Mouse (Mus musculus): ENCODE results near the gene Gm37240. TPM values are rescaled to one million over a fixed set of nuclear protein-coding genes. Genes with fewer than 3 reads are reported as not detected.

The Gm37240 gene
- polyA plus RNA-seq, 1 experiment from 2014 or later = 3.3 TPM

- peak overlapping the region; percentile 37 for H3K27ac ChIP-seq (ENCODE audit: low read depth, low read length)
- WGBS = 27% methylated on average over 8 of the region's 8 CpGs
Measured at GRCm38 (mm10) chr3:84774246-84775066, 1112.9 kb downstream of the Gm37240 start.

GRCm38 (mm10) chr3:84771980-84772379 lies 1115.3 kb downstream of the Gm37240 start:
- H3K27me3 ChIP-seq (replicated peaks; ENCODE audit: control insufficient read depth, insufficient read depth, low read length) = no peaks in the 10 kb centered on the region
- H3K27ac ChIP-seq (ENCODE audit: low read depth, low read length) = no peak overlapping the region
- no peak overlapping the region for H3K4me3 ChIP-seq (ENCODE audit: low read depth, low read length)
- no peaks in the 10 kb centered on the region for H3K36me3 ChIP-seq (ENCODE audit: control insufficient read depth, insufficient read depth)
- H3K4me1 ChIP-seq (replicated peaks; ENCODE audit: control insufficient read depth, insufficient read depth, low read length) = no peaks in the 10 kb centered on the region
- no peak overlapping the region for H3K4me2 ChIP-seq (replicated peaks; ENCODE audit: low read depth)
- no peak overlapping the region for H3K9ac ChIP-seq (ENCODE audit: low read depth, low read length)
- no peak for ATAC-seq
- TF ChIP-seq CTCF (IDR thresholded peaks at IDR 0.05; ENCODE audit: low read depth) = no peak
- H3K9me3 ChIP-seq (ENCODE audit: control insufficient read depth) = no peaks in the 10 kb centered on the region
- 38% methylated on average over 2 of the region's 2 CpGs for WGBS

More at GRCm38 (mm10) chr3:84774246-84775066, 1112.9 kb downstream of the Gm37240 start:
- Histone ChIP-seq H3K4me3 (ENCODE audit: low read depth, low read length) (no peak overlapping the region), H3K9ac (ENCODE audit: low read depth, low read length) (no peak overlapping the region), H3K9me3 (ENCODE audit: control insufficient read depth) (no peaks in the 10 kb centered on the region), H3K4me1 (replicated peaks; ENCODE audit: control insufficient read depth, insufficient read depth, low read length) (no peaks in the 10 kb centered on the region), H3K27me3 (replicated peaks; ENCODE audit: control insufficient read depth, insufficient read depth, low read length) (no peaks in the 10 kb centered on the region), H3K4me2 (replicated peaks; ENCODE audit: low read depth) (peak overlapping the region; percentile 10; the same call in 1 of the 2 replicates), H3K36me3 (ENCODE audit: control insufficient read depth, insufficient read depth) (no peaks in the 10 kb centered on the region)
- ATAC-seq = peak; percentile 83
- TF ChIP-seq CTCF (IDR thresholded peaks at IDR 0.05; ENCODE audit: low read depth) = no peak

- no peaks in the 10 kb centered on the region for H3K36me3 ChIP-seq (ENCODE audit: control insufficient read depth, insufficient read depth)
- no peak overlapping the region for H3K4me2 ChIP-seq (replicated peaks; ENCODE audit: low read depth)
- H3K4me1 ChIP-seq (replicated peaks; ENCODE audit: control insufficient read depth, insufficient read depth, low read length) = no peaks in the 10 kb centered on the region
- no peak overlapping the region for H3K27ac ChIP-seq (ENCODE audit: low read depth, low read length)
- no peak overlapping the region for H3K9ac ChIP-seq (ENCODE audit: low read depth, low read length)
- 87% methylated on average over 6 of the region's 6 CpGs for WGBS
- ATAC-seq = no peak
- H3K9me3 ChIP-seq (ENCODE audit: control insufficient read depth) = no peaks in the 10 kb centered on the region
- no peak overlapping the region for H3K4me3 ChIP-seq (ENCODE audit: low read depth, low read length)
- H3K27me3 ChIP-seq (replicated peaks; ENCODE audit: control insufficient read depth, insufficient read depth, low read length) = no peaks in the 10 kb centered on the region
- TF ChIP-seq CTCF (IDR thresholded peaks at IDR 0.05; ENCODE audit: low read depth) = no peak
Measured at GRCm38 (mm10) chr3:84770518-84770917, 1116.8 kb downstream of the Gm37240 start.

- H3K9ac ChIP-seq (ENCODE audit: low read depth, low read length) = no peak overlapping the region
- WGBS = 83% methylated on average over 6 of the region's 6 CpGs
- H3K4me3 ChIP-seq (ENCODE audit: low read depth, low read length) = no peak overlapping the region
- no peaks in the 10 kb centered on the region for H3K9me3 ChIP-seq (ENCODE audit: control insufficient read depth)
- H3K4me2 ChIP-seq (replicated peaks; ENCODE audit: low read depth) = no peak overlapping the region
- H3K27me3 ChIP-seq (replicated peaks; ENCODE audit: control insufficient read depth, insufficient read depth, low read length) = no peaks in the 10 kb centered on the region
- no peak for TF ChIP-seq CTCF (IDR thresholded peaks at IDR 0.05; ENCODE audit: low read depth)
- H3K36me3 ChIP-seq (ENCODE audit: control insufficient read depth, insufficient read depth) = no peaks in the 10 kb centered on the region
- ATAC-seq = no peak
- no peak overlapping the region for H3K27ac ChIP-seq (ENCODE audit: low read depth, low read length)
- H3K4me1 ChIP-seq (replicated peaks; ENCODE audit: control insufficient read depth, insufficient read depth, low read length) = no peaks in the 10 kb centered on the region
Measured at GRCm38 (mm10) chr3:84769411-84769810, 1117.9 kb downstream of the Gm37240 start.

- Histone ChIP-seq H3K9me3 (ENCODE audit: control insufficient read depth) (no peaks in the 10 kb centered on the region), H3K9ac (ENCODE audit: low read depth, low read length) (no peak overlapping the region), H3K27me3 (replicated peaks; ENCODE audit: control insufficient read depth, insufficient read depth, low read length) (no peaks in the 10 kb centered on the region), H3K4me2 (replicated peaks; ENCODE audit: low read depth) (no peak overlapping the region), H3K4me3 (ENCODE audit: low read depth, low read length) (no peak overlapping the region), H3K27ac (ENCODE audit: low read depth, low read length) (no peak overlapping the region), H3K4me1 (replicated peaks; ENCODE audit: control insufficient read depth, insufficient read depth, low read length) (no peaks in the 10 kb centered on the region), H3K36me3 (ENCODE audit: control insufficient read depth, insufficient read depth) (no peaks in the 10 kb centered on the region)
- WGBS = 85% methylated on average over 4 of the region's 4 CpGs
- no peak for ATAC-seq
- TF ChIP-seq CTCF (IDR thresholded peaks at IDR 0.05; ENCODE audit: low read depth) = no peak
Measured at GRCm38 (mm10) chr3:84768940-84769339, 1118.4 kb downstream of the Gm37240 start.

- no peaks in the 10 kb centered on the region for H3K9me3 ChIP-seq (ENCODE audit: control insufficient read depth)
- ATAC-seq = no peak
- H3K27ac ChIP-seq (ENCODE audit: low read depth, low read length) = no peak overlapping the region
- H3K4me1 ChIP-seq (replicated peaks; ENCODE audit: control insufficient read depth, insufficient read depth, low read length) = no peaks in the 10 kb centered on the region
- WGBS = 93% methylated on average over 2 of the region's 2 CpGs
- H3K9ac ChIP-seq (ENCODE audit: low read depth, low read length) = no peak overlapping the region
- no peaks in the 10 kb centered on the region for H3K27me3 ChIP-seq (replicated peaks; ENCODE audit: control insufficient read depth, insufficient read depth, low read length)
- no peak overlapping the region for H3K4me2 ChIP-seq (replicated peaks; ENCODE audit: low read depth)
- no peak overlapping the region for H3K4me3 ChIP-seq (ENCODE audit: low read depth, low read length)
- no peaks in the 10 kb centered on the region for H3K36me3 ChIP-seq (ENCODE audit: control insufficient read depth, insufficient read depth)
- no peak for TF ChIP-seq CTCF (IDR thresholded peaks at IDR 0.05; ENCODE audit: low read depth)
Measured at GRCm38 (mm10) chr3:84753816-84754215, 1133.5 kb downstream of the Gm37240 start.

All from intestine, postnatal 0 days (tissue).